Mouse (Mus musculus) embryonic facial prominence, embryonic 15.5 days (tissue): ENCODE results near the gene BC024978. TPM values are rescaled to one million over a fixed set of nuclear protein-coding genes. Genes with fewer than 3 reads are reported as not detected.

Experiments
- ATAC-seq: fragments of 200-750 bp; cut with Nextera tagmentation; 2 replicates; pipeline ENCODE4 v1.8.0; 2017; ENCODE audit warnings: low read depth, moderate TSS enrichment; ENCODE audit not compliant: insufficient number of reproducible peaks, low FRiP score, low TSS enrichment
- H3K27ac ChIP-seq: fragments of 300-500 bp; sonication (generic); replicated peaks from 2 replicates; pipeline ENCODE4 v1.5.1; 2015; ENCODE audit warnings: mild to moderate bottlenecking, inconsistent platforms
- H3K27me3 ChIP-seq: fragments of 300-500 bp; sonication (generic); 2 replicates; pipeline ENCODE4 v1.6.1; 2015; ENCODE audit warnings: inconsistent platforms
- H3K36me3 ChIP-seq: fragments of 300-500 bp; sonication (generic); 2 replicates; pipeline ENCODE4 v1.6.1; 2015; ENCODE audit warnings: mild to moderate bottlenecking, inconsistent platforms
- H3K4me1 ChIP-seq: fragments of 300-500 bp; sonication (generic); 2 replicates; pipeline ENCODE4 v1.6.1; 2015; ENCODE audit warnings: inconsistent platforms
- H3K4me2 ChIP-seq: fragments of 300-500 bp; sonication (generic); replicated peaks from 2 replicates; pipeline ENCODE4 v1.6.1; 2015; ENCODE audit warnings: mild to moderate bottlenecking, inconsistent platforms
- H3K4me3 ChIP-seq: fragments of 300-500 bp; sonication (generic); replicated peaks from 2 replicates; pipeline ENCODE4 v1.5.1; 2015; ENCODE audit warnings: mild to moderate bottlenecking, inconsistent platforms
- H3K9ac ChIP-seq: fragments of 300-500 bp; sonication (generic); 2 replicates; pipeline ENCODE4 v1.6.1; 2015; ENCODE audit warnings: inconsistent platforms
- H3K9me3 ChIP-seq: fragments of 300-500 bp; sonication (generic); replicated peaks from 2 replicates; pipeline ENCODE4 v1.6.1; 2016; ENCODE audit warnings: inconsistent platforms
- WGBS: fragments of 180-500 bp; shearing (Covaris S2); methylation state at CpG from one replicate; pipeline ENCODE4 v1.1.7; 2015; 5-methylcytosine and 5-hydroxymethylcytosine counted together
- polyA plus RNA-seq: library from polyadenylated mRNA; unstranded; fragments of >200 nt; fragmentation: Nextera tagmentation; extraction: Ambion mirVana; gene quantifications from 2 replicates; pipeline ENCODE4 v1.2.1, GENCODE M21; 2015

The BC024978 gene
- polyA plus RNA-seq, 1 experiment from 2014 or later, result 4.3 TPM

- H3K27ac ChIP-seq, result no peak overlapping the region
- H3K4me3 ChIP-seq, result peak overlapping the region; percentile 60
- H3K4me2 ChIP-seq, result peak overlapping the region; percentile 70
- H3K27me3 ChIP-seq, result no peaks in the 10 kb centered on the region
- no peak for ATAC-seq
- WGBS, result 83% methylated on average over 33 of the region's 33 CpGs
- H3K9me3 ChIP-seq, result no peaks in the 10 kb centered on the region
- H3K9ac ChIP-seq, result peak overlapping the region; percentile 43; the same call in 1 of the 2 replicates
- peaks cover 76% of the 10 kb centered on the region for H3K4me1 ChIP-seq
- H3K36me3 ChIP-seq, result peaks cover 19% of the 10 kb centered on the region
Measured at GRCm38 (mm10) chr7:27164112-27164947, 31.3 kb upstream of the BC024978 start.

GRCm38 (mm10) chr7:27165007-27165655 is 30.4 kb upstream of the BC024978 start:
- Histone ChIP-seq H3K36me3 (peaks cover 15% of the 10 kb centered on the region), H3K4me1 (peaks cover 70% of the 10 kb centered on the region), H3K4me2 (peak overlapping the region; percentile 70), H3K9me3 (no peaks in the 10 kb centered on the region), H3K27me3 (no peaks in the 10 kb centered on the region), H3K4me3 (peak overlapping the region; percentile 60), H3K27ac (peak overlapping the region; percentile 97; the same call in 1 of the 2 replicates), H3K9ac (peak overlapping the region; percentile 43)
- 64% methylated on average over 23 of the region's 23 CpGs for WGBS
- ATAC-seq, result no peak

GRCm38 (mm10) chr7:27165696-27166095 is 29.9 kb upstream of the BC024978 start:
- H3K4me2 ChIP-seq, result peak overlapping the region; percentile 70
- H3K4me3 ChIP-seq, result peak overlapping the region; percentile 60
- H3K27ac ChIP-seq, result peak overlapping the region; percentile 97
- H3K9me3 ChIP-seq, result no peaks in the 10 kb centered on the region
- no peaks in the 10 kb centered on the region for H3K27me3 ChIP-seq
- peak overlapping the region; percentile 43 for H3K9ac ChIP-seq
- H3K36me3 ChIP-seq, result peaks cover 17% of the 10 kb centered on the region
- H3K4me1 ChIP-seq, result peaks cover 65% of the 10 kb centered on the region
- 1% methylated on average over 8 of the region's 8 CpGs for WGBS
- no peak for ATAC-seq

- Histone ChIP-seq H3K4me1 (peaks cover 59% of the 10 kb centered on the region), H3K36me3 (peaks cover 17% of the 10 kb centered on the region)
Measured at GRCm38 (mm10) chr7:27166229-27166613, 29.4 kb upstream of the BC024978 start.

GRCm38 (mm10) chr7:27166614-27167474 is 28.7 kb upstream of the BC024978 start, which contains the start of gene Egln2:
TSS of gene Egln2 (minus strand) at chr7:27166802.
- Histone ChIP-seq H3K4me3 (peak within 1 kb of the TSS; percentile 60), H3K36me3 (peaks cover 19% of the 10 kb centered on the region), H3K9me3 (no peaks in the 10 kb centered on the region), H3K9ac (peak within 1 kb of the TSS; percentile 43), H3K4me2 (peak within 1 kb of the TSS; percentile 70), H3K27ac (peak within 1 kb of the TSS; percentile 97), H3K27me3 (no peaks in the 10 kb centered on the region), H3K4me1 (peaks cover 53% of the 10 kb centered on the region)
- ATAC-seq, result peak; percentile 87
- under 1% methylated on average over 61 of the region's 61 CpGs for WGBS

More at GRCm38 (mm10) chr7:27166229-27166613, 29.4 kb upstream of the BC024978 start:
- H3K4me2 ChIP-seq, result peak overlapping the region; percentile 70
- ATAC-seq, result peak; percentile 77
- H3K9me3 ChIP-seq, result no peaks in the 10 kb centered on the region
- under 1% methylated on average over 38 of the region's 43 CpGs for WGBS
- peak overlapping the region; percentile 97 for H3K27ac ChIP-seq
- no peaks in the 10 kb centered on the region for H3K27me3 ChIP-seq
- peak overlapping the region; percentile 60 for H3K4me3 ChIP-seq
- peak overlapping the region; percentile 43 for H3K9ac ChIP-seq

- 67% methylated on average over 11 of the region's 11 CpGs for WGBS
- Histone ChIP-seq H3K9ac (peak overlapping the region; percentile 31), H3K9me3 (no peaks in the 10 kb centered on the region), H3K27ac (peak overlapping the region; percentile 97), H3K4me1 (peaks cover 46% of the 10 kb centered on the region), H3K27me3 (no peaks in the 10 kb centered on the region), H3K4me2 (peak overlapping the region; percentile 70), H3K36me3 (peaks cover 26% of the 10 kb centered on the region), H3K4me3 (peak overlapping the region; percentile 60)
- no peak for ATAC-seq
Measured at GRCm38 (mm10) chr7:27167475-27168094, 28.0 kb upstream of the BC024978 start.

GRCm38 (mm10) chr7:27168371-27168770 is 27.2 kb upstream of the BC024978 start:
- no peak for ATAC-seq
- peaks cover 33% of the 10 kb centered on the region for H3K36me3 ChIP-seq
- no peak overlapping the region for H3K4me2 ChIP-seq
- H3K27ac ChIP-seq, result no peak overlapping the region
- no peaks in the 10 kb centered on the region for H3K9me3 ChIP-seq
- no peak overlapping the region for H3K9ac ChIP-seq
- WGBS, result 89% methylated on average over 5 of the region's 5 CpGs
- H3K27me3 ChIP-seq, result no peaks in the 10 kb centered on the region
- no peak overlapping the region for H3K4me3 ChIP-seq
- H3K4me1 ChIP-seq, result peaks cover 38% of the 10 kb centered on the region

GRCm38 (mm10) chr7:27170981-27171380 is 24.6 kb upstream of the BC024978 start:
- Histone ChIP-seq H3K36me3 (peaks cover 44% of the 10 kb centered on the region), H3K4me2 (no peak overlapping the region)
- 91% methylated on average over 3 of the region's 3 CpGs for WGBS

GRCm38 (mm10) chr7:27174496-27174895 is 21.1 kb upstream of the BC024978 start:
- no peak overlapping the region for H3K9ac ChIP-seq
- peaks cover 7% of the 10 kb centered on the region for H3K4me1 ChIP-seq
- no peak overlapping the region for H3K27ac ChIP-seq
- H3K9me3 ChIP-seq, result no peaks in the 10 kb centered on the region
- no peak overlapping the region for H3K4me3 ChIP-seq
- ATAC-seq, result no peak
- 93% methylated on average over 15 of the region's 15 CpGs for WGBS
- H3K4me2 ChIP-seq, result no peak overlapping the region
- no peaks in the 10 kb centered on the region for H3K27me3 ChIP-seq
- H3K36me3 ChIP-seq, result peaks cover 44% of the 10 kb centered on the region

More at GRCm38 (mm10) chr7:27170981-27171380, 24.6 kb upstream of the BC024978 start:
- Histone ChIP-seq H3K27me3 (no peaks in the 10 kb centered on the region), H3K9ac (no peak overlapping the region), H3K27ac (no peak overlapping the region), H3K9me3 (no peaks in the 10 kb centered on the region), H3K4me1 (peaks cover 13% of the 10 kb centered on the region), H3K4me3 (no peak overlapping the region)
- ATAC-seq, result no peak

- Histone ChIP-seq H3K4me1 (peaks cover 7% of the 10 kb centered on the region), H3K27ac (no peak overlapping the region), H3K27me3 (no peaks in the 10 kb centered on the region), H3K4me2 (no peak overlapping the region), H3K36me3 (peaks cover 44% of the 10 kb centered on the region), H3K9me3 (no peaks in the 10 kb centered on the region), H3K4me3 (no peak overlapping the region), H3K9ac (no peak overlapping the region)
- 95% methylated on average over 7 of the region's 7 CpGs for WGBS
- no peak for ATAC-seq
Measured at GRCm38 (mm10) chr7:27174896-27175295, 20.7 kb upstream of the BC024978 start.
